Mouse (Mus musculus) 3T3-L1 (cell line): ENCODE results near the gene Ube2g2.
A peak's percentile ranks its signal among the peaks of the same experiment; 100 is the strongest.

Source experiments
- DNase-seq: peaks from one replicate; pipeline ENCODE4 v3.0.0-alpha.2; 2015; ENCODE audit warnings: low read depth, low spot score

The Ube2g2 gene

GRCm38 (mm10) chr10:77622055-77622988 lies at the start of gene Ube2g2:
Gene Ube2g2 (plus strand): TSS chr10:77622275.
- DNase-seq = peak; percentile 84

DNA sequence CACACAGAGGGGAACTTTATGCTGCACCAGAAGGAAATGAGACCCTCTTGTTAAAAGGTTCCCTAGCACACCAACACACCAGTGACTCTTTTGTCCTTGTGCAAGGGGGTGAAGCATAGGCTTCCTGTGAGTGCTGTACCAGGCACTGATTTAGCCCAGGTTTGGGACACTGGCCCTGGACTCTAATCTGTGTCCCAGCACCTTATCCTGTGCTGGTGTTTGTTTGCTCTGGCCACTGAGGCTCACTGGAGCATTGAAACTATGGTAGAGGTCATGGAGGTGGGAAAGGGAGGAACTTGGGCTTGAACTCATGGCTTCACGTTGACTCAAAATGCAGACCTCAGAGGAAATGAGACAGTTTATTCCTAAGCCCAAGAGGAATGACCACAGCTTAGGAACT lies 48.9 kb upstream of the Ube2g2 start:
- DNase-seq = no peak

- no peak for DNase-seq
Observed at GRCm38 (mm10) chr10:77580027-77580920, 41.8 kb upstream of the Ube2g2 start.

GRCm38 (mm10) chr10:77581023-77581407 lies 41.1 kb upstream of the Ube2g2 start:
- no peak for DNase-seq

- peak; percentile 97 for DNase-seq
Observed at GRCm38 (mm10) chr10:77581408-77582284, 40.4 kb upstream of the Ube2g2 start, which contains the start of gene Pttg1ip. Gene Pttg1ip (plus strand): TSS chr10:77581720.

- DNase-seq = no peak
Observed at GRCm38 (mm10) chr10:77582285-77582618, 39.8 kb upstream of the Ube2g2 start.

DNA sequence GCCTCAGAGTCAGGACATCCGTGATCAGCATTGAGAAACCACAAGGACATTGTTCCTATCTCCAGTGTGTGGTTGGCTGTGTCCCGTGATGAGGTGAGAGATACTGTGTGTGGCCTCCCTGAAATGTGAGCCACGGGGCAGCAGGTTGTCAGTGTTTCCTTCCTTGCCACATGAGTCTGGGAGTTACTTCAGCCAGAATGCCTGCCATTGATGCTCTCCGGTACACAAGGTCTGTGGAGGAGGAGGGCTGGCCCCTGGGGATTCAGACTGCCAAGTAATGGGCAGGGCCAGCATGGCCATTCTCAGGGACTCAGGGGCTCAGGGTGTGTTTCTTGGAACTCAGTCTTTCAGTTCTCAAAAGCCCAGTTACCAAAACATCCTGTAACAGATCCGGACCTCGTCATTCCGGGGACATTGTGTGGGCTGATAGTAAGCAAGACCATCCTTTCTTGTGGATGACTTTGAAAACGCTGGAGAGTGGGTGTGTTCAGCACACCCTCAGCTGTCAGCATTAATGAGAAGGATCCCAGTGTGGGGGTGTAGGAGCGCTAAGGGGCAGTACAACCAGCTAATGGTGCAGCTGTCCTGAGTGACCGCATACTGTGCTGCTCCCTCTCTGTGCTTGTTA lies 38.2 kb upstream of the Ube2g2 start:
- DNase-seq = peak; percentile 67

- no peak for DNase-seq
Observed at GRCm38 (mm10) chr10:77586637-77587036, 35.4 kb upstream of the Ube2g2 start.

- DNase-seq = no peak
Observed at GRCm38 (mm10) chr10:77587091-77587775, 34.8 kb upstream of the Ube2g2 start.

DNA sequence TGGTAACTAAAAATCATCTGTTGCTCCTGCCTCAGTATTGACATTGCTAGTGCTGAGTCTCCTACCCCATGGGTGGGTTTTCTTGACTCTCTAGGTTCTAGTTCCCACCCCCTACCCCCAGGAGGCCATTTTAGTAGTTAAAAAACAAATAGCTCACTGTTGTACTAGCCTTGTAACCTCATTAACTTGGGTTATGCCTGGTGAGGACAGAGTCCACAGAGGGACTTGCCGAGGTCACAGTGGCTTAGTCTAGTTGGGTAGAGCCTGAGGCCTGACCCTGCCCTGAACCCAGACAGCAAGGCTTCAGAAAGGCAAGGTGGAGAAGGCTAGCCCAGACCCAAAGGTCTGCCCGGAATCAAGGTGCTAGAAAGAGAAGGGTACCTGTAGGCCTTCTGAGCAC lies 34.0 kb upstream of the Ube2g2 start:
- DNase-seq = no peak

GRCm38 (mm10) chr10:77589117-77589516 lies 33.0 kb upstream of the Ube2g2 start:
- DNase-seq = no peak

GRCm38 (mm10) chr10:77589749-77590148 lies 32.3 kb upstream of the Ube2g2 start:
- DNase-seq = no peak

DNA sequence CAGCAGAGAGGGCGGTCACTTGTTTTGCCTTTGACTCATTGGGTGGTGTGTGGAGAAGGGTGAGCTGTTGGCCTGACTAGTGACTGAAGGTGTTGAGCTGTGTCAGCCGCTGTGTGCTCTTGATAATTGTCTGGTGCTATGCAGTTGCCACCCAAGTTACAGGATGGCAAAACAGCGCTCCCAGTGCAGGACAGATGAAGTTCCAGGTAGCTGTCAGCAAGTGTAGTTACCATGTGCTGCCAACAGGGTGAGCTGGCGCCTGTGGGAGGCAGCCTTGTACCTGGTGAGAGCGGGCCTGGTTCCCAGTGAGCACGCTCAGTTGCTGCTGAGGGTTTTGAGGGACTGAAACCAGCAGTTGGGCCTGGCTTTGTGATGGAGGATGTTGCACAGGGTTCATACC lies 31.3 kb upstream of the Ube2g2 start:
- peak; percentile 54 for DNase-seq

DNA sequence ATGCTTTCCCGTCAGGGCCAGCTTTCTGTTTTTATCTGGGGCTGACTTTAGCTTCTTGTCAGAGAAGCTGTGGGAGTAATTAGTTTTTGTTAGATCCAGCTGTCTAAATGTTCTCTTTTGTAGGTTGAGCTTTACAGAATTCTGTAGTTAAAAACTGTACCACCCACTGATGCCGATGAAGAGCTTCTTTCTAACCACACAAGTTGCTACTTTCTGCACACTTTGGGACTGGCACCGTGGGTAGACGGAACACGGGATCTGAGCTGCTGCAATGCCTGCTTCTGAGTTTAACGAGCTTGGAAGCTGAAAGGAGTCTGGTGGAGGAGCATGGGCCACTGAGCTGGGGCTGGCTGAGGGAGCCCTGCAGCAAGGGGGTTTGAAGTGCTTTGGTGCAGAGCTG lies 30.5 kb upstream of the Ube2g2 start:
- no peak for DNase-seq

GRCm38 (mm10) chr10:77596060-77596459 lies 26.0 kb upstream of the Ube2g2 start:
- DNase-seq = no peak

DNA sequence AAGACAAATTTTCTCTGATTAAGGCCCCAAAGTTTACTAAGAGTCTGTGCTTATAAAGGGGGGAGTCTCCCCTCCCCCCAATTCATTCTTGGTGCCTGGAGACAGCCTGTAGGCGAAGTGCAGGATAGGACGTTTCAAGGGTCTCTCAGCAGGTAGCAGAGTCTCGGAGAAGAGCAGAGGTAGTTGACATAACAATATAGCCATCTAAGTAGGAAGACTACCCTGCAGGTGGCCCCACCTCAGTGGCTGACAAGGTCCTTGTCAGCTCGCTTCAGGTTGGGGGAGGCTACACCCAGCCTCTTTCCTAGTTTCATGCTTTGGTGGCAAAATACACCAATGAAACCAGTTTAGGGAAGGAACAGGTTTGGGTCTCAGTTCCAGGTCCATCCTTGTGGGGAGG lies 19.1 kb upstream of the Ube2g2 start:
- no peak for DNase-seq

GRCm38 (mm10) chr10:77604111-77604510 lies 18.0 kb upstream of the Ube2g2 start:
- no peak for DNase-seq

- DNase-seq = no peak
Observed at GRCm38 (mm10) chr10:77604958-77605357, 17.1 kb upstream of the Ube2g2 start.

- peak; percentile 85 for DNase-seq
Observed at GRCm38 (mm10) chr10:77605368-77605767, 16.7 kb upstream of the Ube2g2 start.
